Mouse (Mus musculus) stomach, postnatal 0 days (tissue): ENCODE measurements at regions not wholly inside any gene's neighbourhood (a gene's known extent, or its start where the extent isn't known, plus 50 kb on each side); places are given as distances from the start of the nearest gene placed in this dataset.
A peak's percentile ranks its signal among the peaks of the same experiment; 100 is the strongest.

ENCODE experiments used
- ATAC-seq: fragments of 200-750 bp; cut with Nextera tagmentation; 2 replicates; pipeline ENCODE4 v1.8.0; 2017; ENCODE audit not compliant: low FRiP score, low TSS enrichment
- DNase-seq: peaks from one replicate; pipeline ENCODE4 v3.0.0-alpha.2; 2016; ENCODE audit warnings: low spot score
- H3K27ac ChIP-seq: fragments of 300-500 bp; sonication (generic); replicated peaks from 2 replicates; pipeline ENCODE4 v1.5.1; 2014; ENCODE audit warnings: mild to moderate bottlenecking, control low read depth
- H3K27me3 ChIP-seq: fragments of 300-500 bp; sonication (generic); 2 replicates; pipeline ENCODE4 v1.6.1; 2014; ENCODE audit warnings: low read length; ENCODE audit not compliant: control insufficient read depth, insufficient read depth
- H3K36me3 ChIP-seq: fragments of 300-500 bp; sonication (generic); 2 replicates; pipeline ENCODE4 v1.6.1; 2014; ENCODE audit warnings: low read length, mixed read lengths; ENCODE audit not compliant: control insufficient read depth, insufficient read depth
- H3K4me1 ChIP-seq: fragments of 300-500 bp; sonication (generic); replicated peaks from 2 replicates; pipeline ENCODE4 v1.6.1; 2014; ENCODE audit warnings: antibody characterized with exemption; ENCODE audit not compliant: control insufficient read depth, insufficient read depth
- H3K4me2 ChIP-seq: fragments of 300-500 bp; sonication (generic); replicated peaks from 2 replicates; pipeline ENCODE4 v1.6.1; 2014; ENCODE audit warnings: low read depth, mild to moderate bottlenecking, control low read depth, moderate library complexity
- H3K4me3 ChIP-seq: fragments of 300-500 bp; sonication (generic); 2 replicates; pipeline ENCODE4 v1.5.1; 2014; ENCODE audit warnings: low read depth, low read length, control low read depth
- H3K9ac ChIP-seq: fragments of 300-500 bp; sonication (generic); 2 replicates; pipeline ENCODE4 v1.6.1; 2014; ENCODE audit warnings: mild to moderate bottlenecking, low read length, control low read depth, mixed read lengths
- H3K9me3 ChIP-seq: fragments of 300-500 bp; sonication (generic); 2 replicates; pipeline ENCODE4 v1.6.1; 2016; ENCODE audit warnings: low read length; ENCODE audit not compliant: control insufficient read depth
- CTCF ChIP-seq: IDR thresholded peaks from 2 replicates; pipeline ENCODE4 v1.5.1; 2016; ENCODE audit warnings: antibody characterized with exemption, low read depth, mild to moderate bottlenecking, moderate library complexity
- EP300 ChIP-seq: optimal IDR thresholded peaks from 2 replicates; pipeline ENCODE3; 2016; ENCODE audit warnings: antibody characterized with exemption
- WGBS: fragments of 180-500 bp; shearing (Covaris S2); extraction: QIAGEN DNeasy Blood & Tissue Kit; methylation state at CpG from one replicate; pipeline ENCODE4 v1.1.7; 2014; 5-methylcytosine and 5-hydroxymethylcytosine counted together

GRCm38 (mm10) chr14:123219590-123219989, 235.8 kb upstream of the Tmtc4 start:
- no peaks in the 10 kb centered on the region for H3K9me3 ChIP-seq
- TF ChIP-seq EP300 (no peak), CTCF (no peak)
- H3K4me2 ChIP-seq = no peak overlapping the region
- H3K27ac ChIP-seq = no peak overlapping the region
- DNase-seq (no peak), ATAC-seq (no peak)
- no peaks in the 10 kb centered on the region for H3K36me3 ChIP-seq
- H3K4me3 ChIP-seq = no peak overlapping the region
- no peak overlapping the region for H3K9ac ChIP-seq
- H3K4me1 ChIP-seq = no peaks in the 10 kb centered on the region
- whole genome bisulfite sequencing = 63% methylated on average over 1 of the region's 1 CpGs
- H3K27me3 ChIP-seq = no peaks in the 10 kb centered on the region

GRCm38 (mm10) chr14:123210241-123210640, 226.4 kb upstream of the Tmtc4 start:
- Histone ChIP-seq H3K27ac (no peak overlapping the region), H3K36me3 (no peaks in the 10 kb centered on the region), H3K4me3 (no peak overlapping the region), H3K27me3 (no peaks in the 10 kb centered on the region), H3K4me2 (no peak overlapping the region), H3K9ac (no peak overlapping the region), H3K4me1 (no peaks in the 10 kb centered on the region), H3K9me3 (no peaks in the 10 kb centered on the region)
- WGBS = 77% methylated on average over 3 of the region's 3 CpGs
- DNase-seq (no peak), ATAC-seq (no peak)
- TF ChIP-seq CTCF = no peak
- no peak for TF ChIP-seq EP300

GRCm38 (mm10) chr14:123202848-123203247, 219.0 kb upstream of the Tmtc4 start:
- no peak for DNase-seq
- no peaks in the 10 kb centered on the region for H3K9me3 ChIP-seq
- H3K27me3 ChIP-seq = no peaks in the 10 kb centered on the region
- no peaks in the 10 kb centered on the region for H3K4me1 ChIP-seq
- H3K9ac ChIP-seq = no peak overlapping the region
- H3K36me3 ChIP-seq = no peaks in the 10 kb centered on the region
- no peak overlapping the region for H3K4me2 ChIP-seq
- 45% methylated on average over 2 of the region's 2 CpGs for WGBS
- H3K4me3 ChIP-seq = no peak overlapping the region
- no peak for ATAC-seq
- no peak overlapping the region for H3K27ac ChIP-seq
- TF ChIP-seq CTCF (no peak), EP300 (no peak)

- peak overlapping the region; percentile 18; the same call in 1 of the 2 replicates for H3K4me3 ChIP-seq
- no peaks in the 10 kb centered on the region for H3K27me3 ChIP-seq
- H3K9ac ChIP-seq = no peak overlapping the region
- 34% methylated on average over 4 of the region's 4 CpGs for WGBS
- no peaks in the 10 kb centered on the region for H3K36me3 ChIP-seq
- ATAC-seq (no peak), DNase-seq (no peak)
- H3K27ac ChIP-seq = no peak overlapping the region
- no peaks in the 10 kb centered on the region for H3K9me3 ChIP-seq
- TF ChIP-seq CTCF (no peak), EP300 (no peak)
- H3K4me1 ChIP-seq = no peaks in the 10 kb centered on the region
- peak overlapping the region; percentile 47 for H3K4me2 ChIP-seq
Observed at GRCm38 (mm10) chr14:123202313-123202712, 218.5 kb upstream of the Tmtc4 start.

GRCm38 (mm10) chr14:123201426-123202274, 217.8 kb upstream of the Tmtc4 start:
- DNase-seq = peak; percentile 13
- H3K27ac ChIP-seq = no peak overlapping the region
- no peak for TF ChIP-seq CTCF
- no peak for TF ChIP-seq EP300

GRCm38 (mm10) chr14:123199111-123199510, 215.3 kb upstream of the Tmtc4 start:
- WGBS = 72% methylated on average over 3 of the region's 3 CpGs
- Histone ChIP-seq H3K27me3 (no peaks in the 10 kb centered on the region), H3K4me1 (no peaks in the 10 kb centered on the region), H3K4me2 (no peak overlapping the region), H3K36me3 (no peaks in the 10 kb centered on the region), H3K4me3 (no peak overlapping the region), H3K9ac (no peak overlapping the region), H3K9me3 (no peaks in the 10 kb centered on the region), H3K27ac (no peak overlapping the region)
- ATAC-seq = no peak
- no peak for DNase-seq
- TF ChIP-seq CTCF (no peak), EP300 (no peak)

More at GRCm38 (mm10) chr14:123201426-123202274, 217.8 kb upstream of the Tmtc4 start:
- WGBS = 36% methylated on average over 14 of the region's 14 CpGs
- no peak for ATAC-seq
- Histone ChIP-seq H3K4me2 (peak overlapping the region; percentile 47), H3K4me1 (no peaks in the 10 kb centered on the region), H3K27me3 (no peaks in the 10 kb centered on the region), H3K4me3 (peak overlapping the region; percentile 18; the same call in 1 of the 2 replicates), H3K9me3 (no peaks in the 10 kb centered on the region), H3K36me3 (no peaks in the 10 kb centered on the region), H3K9ac (no peak overlapping the region)
